Mouse (Mus musculus) T-helper 1 cell (primary cell): ENCODE measurements around the gene Gm42957.
"Not testable (repeated sequence)": the region's sequence is repeated elsewhere in the genome, so short reads cannot be mapped to it uniquely, and the experiment has no call there.

Experiments
- in situ Hi-C: fragments of 300-600 bp; cut with MboI, MseI; formaldehyde crosslinking; loops from one replicate; pipeline ENCODE4 v1.15.1; 2025; ENCODE audit warnings: high pct_unique_total_duplicates

The Gm42957 gene

GRCm38 (mm10) chr3:96675171-96675570 is 39.9 kb downstream of the Gm42957 start:
- in situ Hi-C loops, result no loop called here

- in situ Hi-C loops, result no loop called here
These were observed 40.4 kb downstream of the Gm42957 start for GRCm38 (mm10) chr3:96675690-96676089.

GRCm38 (mm10) chr3:96678456-96678855 is 43.2 kb downstream of the Gm42957 start:
- in situ Hi-C loops, result no loop called here

GRCm38 (mm10) chr3:96679159-96679674 is 43.9 kb downstream of the Gm42957 start:
- in situ Hi-C loops, result no loop called here

GRCm38 (mm10) chr3:96680269-96680956 is 45.1 kb downstream of the Gm42957 start:
- in situ Hi-C loops, result no loop called here

GRCm38 (mm10) chr3:96683496-96683895 is 48.2 kb downstream of the Gm42957 start:
- in situ Hi-C loops, result no loop called here

GRCm38 (mm10) chr3:96684151-96684821 is 49.0 kb downstream of the Gm42957 start:
- in situ Hi-C loops, result no loop called here

- in situ Hi-C loops, result no loop called here
These were observed 49.5 kb downstream of the Gm42957 start for GRCm38 (mm10) chr3:96684822-96685156.

GRCm38 (mm10) chr3:96686057-96686456 is 50.8 kb downstream of the Gm42957 start:
- in situ Hi-C loops, result not testable (repeated sequence)

- in situ Hi-C loops, result no loop called here
These were observed 53.6 kb downstream of the Gm42957 start for GRCm38 (mm10) chr3:96688854-96689253.

- in situ Hi-C loops, result no loop called here
These were observed 55.0 kb downstream of the Gm42957 start for GRCm38 (mm10) chr3:96690298-96690697.

- in situ Hi-C loops, result no loop called here
These were observed 57.2 kb downstream of the Gm42957 start for GRCm38 (mm10) chr3:96692506-96692905.

GRCm38 (mm10) chr3:96693579-96693978 is 58.3 kb downstream of the Gm42957 start:
- in situ Hi-C loops, result no loop called here

GRCm38 (mm10) chr3:96696198-96696765 is 61.0 kb downstream of the Gm42957 start, which contains the start of gene Pias3:
Gene Pias3, plus strand, starts transcription at chr3:96696384.
- in situ Hi-C loops, result no loop called here

GRCm38 (mm10) chr3:96696766-96697732 is 61.8 kb downstream of the Gm42957 start:
- in situ Hi-C loops, result no loop called here

- in situ Hi-C loops, result no loop called here
These were observed 63.9 kb downstream of the Gm42957 start for GRCm38 (mm10) chr3:96698993-96699690.

- in situ Hi-C loops, result loop anchor here (5.0 kb wide), 1 partner anchor 62 kb away; no protein-coding TSS in a partner anchor
These were observed 65.1 kb downstream of the Gm42957 start for GRCm38 (mm10) chr3:96700376-96700775.

GRCm38 (mm10) chr3:96701003-96701402 is 65.7 kb downstream of the Gm42957 start:
- in situ Hi-C loops, result loop anchor here (5.0 kb wide), 1 partner anchor 61 kb away; no protein-coding TSS in a partner anchor
